Mouse (Mus musculus) CD8-positive naive resting alpha-beta T cell, adult 2 months (primary cell): Measurements from ENCODE around the gene Mon2.

Source experiments
- DNase-seq, 2 experiments: peaks; one replicate each; pipeline ENCODE4 v3.0.0; 2022; ENCODE audit warnings: low read depth in 2 of 2, low spot score in 2 of 2

Mon2 gene

GRCm38 (mm10) chr10:122994402-122995107 is 81.8 kb downstream of the Mon2 start:
- DNase-seq = no peak

GRCm38 (mm10) chr10:122991648-122992047 is 84.7 kb downstream of the Mon2 start:
- DNase-seq = no peak

- DNase-seq = no peak
These were observed 85.3 kb downstream of the Mon2 start for GRCm38 (mm10) chr10:122991053-122991452.

GRCm38 (mm10) chr10:122990606-122991005 is 85.7 kb downstream of the Mon2 start:
- DNase-seq = no peak

GRCm38 (mm10) chr10:122989916-122990315 is 86.4 kb downstream of the Mon2 start:
- DNase-seq = no peak

GRCm38 (mm10) chr10:122988372-122988771 is 87.9 kb downstream of the Mon2 start:
- no peak for DNase-seq

GRCm38 (mm10) chr10:122987671-122988128 is 88.6 kb downstream of the Mon2 start:
- peak; percentile 35 to 54 for DNase-seq

- peak; percentile 44 to 53 for DNase-seq
These were observed 89.7 kb downstream of the Mon2 start for GRCm38 (mm10) chr10:122986320-122987225.

- peak; percentile 63 to 67 for DNase-seq
These were observed 90.6 kb downstream of the Mon2 start for GRCm38 (mm10) chr10:122985515-122986319.

GRCm38 (mm10) chr10:122985252-122985514 is 91.1 kb downstream of the Mon2 start:
- DNase-seq = peak in 1 of 2 experiments; percentile 56

- no peak for DNase-seq
These were observed 91.6 kb downstream of the Mon2 start for GRCm38 (mm10) chr10:122984531-122985251.

- no peak for DNase-seq
These were observed 92.5 kb downstream of the Mon2 start for GRCm38 (mm10) chr10:122983579-122984530.

- DNase-seq = no peak
These were observed 93.3 kb downstream of the Mon2 start for GRCm38 (mm10) chr10:122982909-122983578.

- no peak for DNase-seq
These were observed 96.2 kb downstream of the Mon2 start for GRCm38 (mm10) chr10:122980123-122980522.

GRCm38 (mm10) chr10:122979356-122979755 is 96.9 kb downstream of the Mon2 start:
- DNase-seq = no peak

GRCm38 (mm10) chr10:122976038-122976437 is 100.3 kb downstream of the Mon2 start:
- DNase-seq = no peak

GRCm38 (mm10) chr10:122973241-122973640 is 103.1 kb downstream of the Mon2 start:
- no peak for DNase-seq

GRCm38 (mm10) chr10:122970188-122970587 is 106.1 kb downstream of the Mon2 start:
- no peak for DNase-seq

- no peak for DNase-seq
These were observed 109.9 kb downstream of the Mon2 start for GRCm38 (mm10) chr10:122966421-122966820.
